Mouse (Mus musculus) midbrain, embryonic 11.5 days (tissue): Measurements from ENCODE around the gene Oscar. TPM values are rescaled to one million over a fixed set of nuclear protein-coding genes. Genes with fewer than 3 reads are reported as not detected.
"Not testable (repeated sequence)": the region's sequence is repeated elsewhere in the genome, so short reads cannot be mapped to it uniquely, and the experiment has no call there.

Experiments
- ATAC-seq: fragments of 200-750 bp; cut with Nextera tagmentation; 2 replicates; pipeline ENCODE4 v1.8.0; 2017; ENCODE audit warnings: moderate TSS enrichment, moderate library complexity; ENCODE audit not compliant: low FRiP score
- DNase-seq: peaks from one replicate; pipeline ENCODE4 v3.0.0; 2015; ENCODE audit warnings: low spot score; ENCODE audit errors: missing footprints
- H3K27ac ChIP-seq: fragments of 300-500 bp; sonication (generic); 2 replicates; pipeline ENCODE4 v1.5.1; 2014; ENCODE audit warnings: low read depth, low read length
- H3K27me3 ChIP-seq: fragments of 300-500 bp; sonication (generic); 2 replicates; pipeline ENCODE4 v1.6.1; 2014; ENCODE audit warnings: mild to moderate bottlenecking, low read length, moderate library complexity, mixed read lengths; ENCODE audit not compliant: control insufficient read depth, insufficient read depth
- H3K36me3 ChIP-seq: fragments of 300-500 bp; sonication (generic); 2 replicates; pipeline ENCODE4 v1.6.1; 2014; ENCODE audit warnings: mild to moderate bottlenecking, low read length, moderate library complexity, mixed read lengths; ENCODE audit not compliant: control insufficient read depth, insufficient read depth
- H3K4me1 ChIP-seq: fragments of 300-500 bp; sonication (generic); 2 replicates; pipeline ENCODE4 v1.6.1; 2014; ENCODE audit warnings: low read length; ENCODE audit not compliant: control insufficient read depth, insufficient read depth
- H3K4me2 ChIP-seq: fragments of 300-500 bp; sonication (generic); 2 replicates; pipeline ENCODE4 v1.6.1; 2014; ENCODE audit warnings: mild to moderate bottlenecking, moderate library complexity
- H3K4me3 ChIP-seq: fragments of 300-500 bp; sonication (generic); 2 replicates; pipeline ENCODE4 v1.5.1; 2014; ENCODE audit warnings: low read depth, low read length
- H3K9ac ChIP-seq: fragments of 300-500 bp; sonication (generic); 2 replicates; pipeline ENCODE4 v1.6.1; 2014; ENCODE audit warnings: low read length
- H3K9me3 ChIP-seq: fragments of 300-500 bp; sonication (generic); 2 replicates; pipeline ENCODE4 v1.6.1; 2016; ENCODE audit warnings: low read length; ENCODE audit not compliant: control insufficient read depth
- WGBS: fragments of 180-500 bp; shearing (Covaris S2); extraction: QIAGEN DNeasy Blood & Tissue Kit; methylation state at CpG from one replicate; pipeline ENCODE4 v1.1.7; 2014; 5-methylcytosine and 5-hydroxymethylcytosine counted together
- polyA plus RNA-seq: library from polyadenylated mRNA; unstranded; fragments of >200 nt; fragmentation: Nextera tagmentation; extraction: Ambion mirVana; gene quantifications from 2 replicates; pipeline ENCODE4 v1.2.1, GENCODE M21; 2014

The Oscar gene
- polyA plus RNA-seq, 1 experiment from 2014 or later: 0.25 TPM

DNA sequence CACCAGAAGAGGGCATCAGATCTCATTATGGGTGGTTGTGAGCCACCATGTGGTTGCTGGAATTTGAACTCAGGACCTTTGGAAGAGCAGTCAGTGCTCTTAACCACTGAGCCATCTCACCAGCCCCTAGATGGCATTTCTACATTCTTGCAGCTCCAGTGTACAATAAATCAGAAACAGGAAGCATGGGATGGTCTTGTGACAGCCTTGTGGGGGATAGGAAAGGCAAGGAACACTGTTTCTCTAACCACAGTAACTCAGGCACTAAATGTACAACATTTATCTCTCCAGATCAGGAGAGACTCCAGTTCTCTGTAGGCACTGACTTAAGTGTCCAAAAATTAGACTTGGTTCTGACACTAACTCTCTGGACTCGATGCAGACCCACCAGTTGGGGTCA is 18.2 kb downstream of the Oscar start:
- not testable (repeated sequence) for H3K9me3 ChIP-seq, H3K27ac ChIP-seq, H3K36me3 ChIP-seq, ATAC-seq, H3K27me3 ChIP-seq, H3K9ac ChIP-seq, H3K4me1 ChIP-seq, H3K4me2 ChIP-seq, DNase-seq, H3K4me3 ChIP-seq
- WGBS: 64% methylated on average over 1 of the region's 1 CpGs

DNA sequence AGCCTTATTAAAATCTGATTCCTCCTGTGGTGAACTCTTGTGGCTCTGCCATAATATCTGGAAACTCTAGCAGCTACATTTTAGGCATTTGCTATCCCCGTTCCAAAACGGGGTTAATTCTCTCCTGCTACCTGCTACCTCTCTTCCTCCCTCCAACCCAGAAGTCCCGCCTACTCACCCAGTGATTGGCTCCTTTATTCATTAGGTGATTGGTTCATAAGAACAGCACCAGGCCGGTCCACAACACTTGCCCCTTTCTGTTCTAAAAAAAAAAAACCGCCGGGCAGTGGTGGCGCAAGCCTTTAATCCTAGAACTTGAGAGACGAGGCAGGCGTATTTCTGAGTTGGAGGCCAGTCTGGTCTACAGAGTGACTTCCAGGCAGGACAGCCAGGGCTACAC is 20.8 kb downstream of the Oscar start:
- H3K9ac ChIP-seq: no peak overlapping the region
- WGBS: 21% methylated on average over 9 of the region's 9 CpGs
- H3K4me3 ChIP-seq: no peak overlapping the region
- no peaks in the 10 kb centered on the region for H3K27me3 ChIP-seq
- no peak overlapping the region for H3K4me2 ChIP-seq
- H3K4me1 ChIP-seq: no peaks in the 10 kb centered on the region
- no peaks in the 10 kb centered on the region for H3K36me3 ChIP-seq
- H3K27ac ChIP-seq: no peak overlapping the region
- no peaks in the 10 kb centered on the region for H3K9me3 ChIP-seq
- ATAC-seq: no peak
- DNase-seq: no peak

DNA sequence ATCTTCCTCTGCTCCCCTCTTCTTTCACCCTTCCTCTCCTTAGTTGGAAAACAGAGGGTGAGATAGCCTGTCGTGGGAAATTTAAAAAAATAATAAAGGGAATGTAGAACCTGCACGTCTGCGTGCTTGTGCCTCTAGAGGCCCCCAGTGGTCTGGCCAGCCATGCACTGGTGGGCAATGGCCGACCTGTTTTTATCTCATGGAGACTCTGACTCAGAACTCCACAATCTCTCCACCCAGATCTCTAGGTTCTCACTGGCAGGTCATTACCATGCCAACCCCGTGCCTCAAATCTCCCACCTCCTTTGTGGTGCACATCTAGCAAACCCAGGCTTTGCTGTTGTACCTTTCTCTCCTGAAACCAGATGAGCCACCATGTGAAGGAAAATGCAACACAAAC is 21.3 kb downstream of the Oscar start:
- no peaks in the 10 kb centered on the region for H3K4me1 ChIP-seq
- H3K9me3 ChIP-seq: no peaks in the 10 kb centered on the region
- no peaks in the 10 kb centered on the region for H3K36me3 ChIP-seq
- DNase-seq (no peak), ATAC-seq (no peak)
- no peak overlapping the region for H3K9ac ChIP-seq
- H3K4me3 ChIP-seq: no peak overlapping the region
- WGBS: 38% methylated on average over 5 of the region's 5 CpGs
- H3K27ac ChIP-seq: no peak overlapping the region
- H3K27me3 ChIP-seq: no peaks in the 10 kb centered on the region
- no peak overlapping the region for H3K4me2 ChIP-seq

DNA sequence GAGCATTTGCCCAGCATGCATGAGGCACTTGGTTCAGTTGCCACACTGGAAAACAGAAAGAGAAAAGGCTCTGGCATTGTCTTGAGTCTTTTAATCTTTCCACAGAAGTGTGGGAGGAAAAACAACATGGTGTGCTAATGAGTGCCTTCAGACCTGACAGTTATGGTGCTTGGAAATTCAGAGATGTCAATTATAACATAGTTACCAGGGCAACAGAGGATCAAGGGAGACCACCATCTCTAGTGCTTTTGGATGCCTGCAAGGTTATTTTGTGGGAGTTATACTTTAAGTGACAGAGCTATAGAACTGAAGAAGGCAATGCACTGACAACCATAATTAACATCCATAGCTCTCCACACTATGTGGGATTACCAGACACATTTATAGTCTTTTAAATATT is 22.1 kb downstream of the Oscar start:
- Histone ChIP-seq H3K9ac (no peak overlapping the region), H3K4me1 (no peaks in the 10 kb centered on the region), H3K27ac (no peak overlapping the region), H3K9me3 (no peaks in the 10 kb centered on the region), H3K4me2 (no peak overlapping the region), H3K4me3 (no peak overlapping the region), H3K36me3 (no peaks in the 10 kb centered on the region), H3K27me3 (no peaks in the 10 kb centered on the region)
- DNase-seq: no peak
- no peak for ATAC-seq

DNA sequence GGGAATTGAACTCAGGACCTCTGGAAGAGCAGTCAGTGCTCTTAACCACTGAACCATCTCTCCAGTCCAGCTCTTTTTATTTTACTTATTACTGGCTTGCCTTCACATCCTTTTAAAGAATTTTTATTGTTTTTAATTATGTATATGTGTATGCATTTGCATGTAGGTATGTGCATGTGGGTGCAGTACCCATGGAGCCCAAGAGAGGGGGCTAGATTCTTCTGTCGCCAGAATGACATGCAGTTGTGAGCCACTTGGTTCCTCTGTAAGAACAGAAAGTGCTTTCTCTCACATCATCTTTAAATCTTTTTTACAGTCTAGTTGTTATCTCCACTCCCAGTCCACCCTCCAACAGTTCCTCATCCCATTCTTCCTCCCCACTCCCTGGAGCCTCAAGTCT is 24.4 kb downstream of the Oscar start:
- no peaks in the 10 kb centered on the region for H3K27me3 ChIP-seq
- H3K9me3 ChIP-seq: no peaks in the 10 kb centered on the region
- 69% methylated on average over 1 of the region's 1 CpGs for WGBS
- H3K27ac ChIP-seq: no peak overlapping the region
- ATAC-seq (no peak), DNase-seq (no peak)
- no peak overlapping the region for H3K9ac ChIP-seq
- H3K36me3 ChIP-seq: no peaks in the 10 kb centered on the region
- no peak overlapping the region for H3K4me3 ChIP-seq
- 0 out of 2 replicates have a peak, but pooled peaks cover 2% of the 10 kb centered on the region for H3K4me1 ChIP-seq
- H3K4me2 ChIP-seq: no peak overlapping the region

DNA sequence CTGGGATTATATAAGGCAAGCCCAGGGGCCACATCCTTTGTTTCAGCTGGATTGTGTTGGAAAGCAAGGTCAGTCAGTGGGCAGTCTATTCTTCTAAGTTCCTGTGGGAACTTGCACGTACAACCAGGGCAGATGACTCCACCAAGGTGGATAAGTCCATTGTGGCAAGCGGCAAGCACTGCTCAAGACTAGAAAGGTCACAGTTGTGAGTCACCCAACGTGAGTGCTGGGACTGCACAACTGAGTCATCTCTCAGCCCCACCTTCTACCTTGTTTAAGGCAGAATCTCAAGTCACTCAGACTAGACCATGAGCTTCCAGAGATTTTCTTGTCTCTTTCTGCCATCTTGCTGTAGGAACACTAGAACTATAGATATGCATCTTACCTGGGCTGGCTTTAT is 25.4 kb downstream of the Oscar start:
- Histone ChIP-seq H3K27ac (no peak overlapping the region), H3K36me3 (no peaks in the 10 kb centered on the region), H3K4me1 (peaks cover 2% of the 10 kb centered on the region; the same call in 1 of the 2 replicates), H3K4me3 (no peak overlapping the region), H3K9me3 (no peaks in the 10 kb centered on the region), H3K9ac (no peak overlapping the region), H3K27me3 (no peaks in the 10 kb centered on the region), H3K4me2 (no peak overlapping the region)
- DNase-seq (no peak), ATAC-seq (no peak)
- 78% methylated on average over 3 of the region's 3 CpGs for WGBS

DNA sequence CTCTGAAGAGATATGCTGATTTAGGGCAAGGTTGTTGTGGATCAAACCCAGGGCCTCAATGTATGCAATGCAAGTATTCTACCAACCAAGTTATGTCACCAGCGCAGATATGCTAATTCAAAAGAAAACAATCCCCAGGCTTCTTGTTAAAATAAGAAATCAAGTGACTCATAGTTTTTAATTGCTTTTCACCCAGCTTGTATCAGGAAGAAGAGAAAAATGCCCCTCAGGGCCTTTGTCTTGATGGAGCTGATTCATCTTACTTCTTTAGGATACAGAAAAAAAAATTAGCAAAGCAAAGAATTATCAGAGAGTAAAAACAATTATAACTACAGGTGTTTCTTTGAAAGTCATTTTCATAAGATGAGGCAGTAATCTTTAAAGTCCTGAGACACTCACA is 28.7 kb downstream of the Oscar start:
- peaks cover 2% of the 10 kb centered on the region; the same call in 1 of the 2 replicates for H3K4me1 ChIP-seq
- no peaks in the 10 kb centered on the region for H3K36me3 ChIP-seq
- no peak overlapping the region for H3K27ac ChIP-seq
- 83% methylated on average over 1 of the region's 1 CpGs for WGBS
- no peak for DNase-seq
- no peak overlapping the region for H3K4me2 ChIP-seq
- H3K27me3 ChIP-seq: no peaks in the 10 kb centered on the region
- H3K4me3 ChIP-seq: no peak overlapping the region
- no peak for ATAC-seq
- H3K9me3 ChIP-seq: no peaks in the 10 kb centered on the region
- no peak overlapping the region for H3K9ac ChIP-seq

DNA sequence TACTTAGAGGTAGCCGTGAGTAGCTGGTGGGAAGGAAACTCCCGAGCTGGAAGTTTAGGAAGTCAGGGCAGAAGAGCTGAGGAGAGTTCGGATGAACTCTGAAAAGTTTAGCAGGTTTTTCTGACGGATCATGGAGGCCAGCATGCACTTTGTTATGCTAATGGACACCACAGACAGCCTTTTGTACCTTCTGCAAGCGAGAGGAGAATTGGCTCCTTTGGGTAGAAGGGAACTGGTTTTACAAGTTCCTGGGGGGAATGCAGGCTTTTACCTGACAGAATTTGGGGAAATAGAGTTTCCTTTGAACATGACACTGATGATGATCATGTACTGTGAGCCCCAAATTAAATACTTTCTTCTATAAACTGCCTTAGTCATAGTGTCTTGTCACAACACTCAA is 29.7 kb downstream of the Oscar start:
- no peaks in the 10 kb centered on the region for H3K9me3 ChIP-seq
- no peaks in the 10 kb centered on the region for H3K27me3 ChIP-seq
- no peaks in the 10 kb centered on the region for H3K36me3 ChIP-seq
- H3K4me3 ChIP-seq: no peak overlapping the region
- ATAC-seq (no peak), DNase-seq (no peak)
- H3K4me2 ChIP-seq: 0 out of 2 replicates have a peak overlapping the region, but pooled peaks have one; percentile 8
- H3K4me1 ChIP-seq: peaks cover 2% of the 10 kb centered on the region; the same call in 1 of the 2 replicates
- no peak overlapping the region for H3K9ac ChIP-seq
- H3K27ac ChIP-seq: no peak overlapping the region
- 3% methylated on average over 5 of the region's 5 CpGs for WGBS

DNA sequence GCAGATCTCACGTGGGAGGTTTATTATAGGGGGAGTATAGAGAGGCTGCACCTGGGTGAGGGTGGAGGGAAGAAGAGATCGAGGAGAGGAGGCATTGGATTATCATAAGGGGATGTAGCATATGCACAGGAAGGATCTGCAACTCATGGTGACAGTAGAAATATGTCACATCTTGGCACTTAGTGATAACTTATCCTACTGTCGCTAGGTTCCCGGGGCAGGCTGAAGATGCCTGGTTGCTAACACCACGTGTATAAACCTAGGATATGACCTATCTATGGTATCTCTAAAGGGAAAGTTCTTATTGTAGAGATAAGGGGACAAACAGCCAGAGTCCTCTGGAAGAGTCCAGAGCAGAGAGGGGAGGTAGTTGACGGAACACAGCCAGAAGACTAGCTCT is 30.2 kb downstream of the Oscar start:
- ATAC-seq: no peak

DNA sequence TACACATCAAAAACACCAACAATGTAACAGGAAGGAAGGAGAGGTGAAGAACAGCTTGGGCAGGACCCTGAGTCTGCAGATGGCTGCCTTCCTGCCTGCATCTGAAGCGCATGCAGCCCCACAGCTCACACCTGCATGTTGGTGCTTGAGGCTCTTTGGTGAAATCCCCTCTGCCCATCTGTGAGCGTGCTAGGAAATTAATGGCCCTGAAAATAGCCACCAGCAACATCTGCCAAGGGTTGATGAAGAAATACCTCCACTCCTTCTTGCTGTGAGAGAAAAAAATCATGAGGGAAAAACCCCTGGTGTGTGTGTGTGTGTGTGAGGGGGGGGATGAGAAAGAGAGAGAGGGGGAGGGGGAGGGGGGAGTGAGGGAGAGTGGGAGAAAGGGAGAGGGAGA is 35.9 kb downstream of the Oscar start:
- no peaks in the 10 kb centered on the region for H3K4me1 ChIP-seq
- no peak overlapping the region for H3K9ac ChIP-seq
- WGBS: 84% methylated on average over 2 of the region's 2 CpGs
- ATAC-seq (no peak), DNase-seq (no peak)
- H3K36me3 ChIP-seq: no peaks in the 10 kb centered on the region
- no peak overlapping the region for H3K4me2 ChIP-seq
- no peaks in the 10 kb centered on the region; the same call in 1 of the 2 replicates for H3K9me3 ChIP-seq
- H3K27me3 ChIP-seq: no peaks in the 10 kb centered on the region
- no peak overlapping the region for H3K27ac ChIP-seq
- no peak overlapping the region for H3K4me3 ChIP-seq

More for the DNA sequence above, 30.2 kb downstream of the Oscar start:
- H3K9ac ChIP-seq: no peak overlapping the region
- no peak overlapping the region for H3K4me2 ChIP-seq
- 17% methylated on average over 6 of the region's 6 CpGs for WGBS
- no peaks in the 10 kb centered on the region for H3K27me3 ChIP-seq
- DNase-seq: no peak
- H3K27ac ChIP-seq: no peak overlapping the region
- peaks cover 2% of the 10 kb centered on the region; the same call in 1 of the 2 replicates for H3K4me1 ChIP-seq
- H3K4me3 ChIP-seq: no peak overlapping the region
- H3K9me3 ChIP-seq: no peaks in the 10 kb centered on the region
- no peaks in the 10 kb centered on the region for H3K36me3 ChIP-seq
